Mouse (Mus musculus) MEL (cell line): ENCODE data around the gene Rps19. TPM values are rescaled to one million over a fixed set of nuclear protein-coding genes. Genes with fewer than 3 reads are reported as not detected.
A peak's percentile ranks its signal among the peaks of the same experiment; 100 is the strongest.
"Not testable (repeated sequence)": the region's sequence is repeated elsewhere in the genome, so short reads cannot be mapped to it uniquely, and the experiment has no call there.

Experiments
- DNase-seq: peaks from one replicate; pipeline ENCODE4 v3.0.0; 2011; ENCODE audit warnings: low read depth, low spot score
- H3K27ac ChIP-seq: 2 replicates; pipeline ENCODE4 v1.5.1; 2012; ENCODE audit warnings: low read depth, mild to moderate bottlenecking, control low read depth, low read length, moderate library complexity; ENCODE audit not compliant: control insufficient read depth
- H3K27me3 ChIP-seq, 2 experiments: fragments of 150-350 bp in 1 of 2; sonication (generic) in 1 of 2; 2 replicates each; pipeline ENCODE4 v1.6.1; 2012; ENCODE audit warnings: low read length in 2 of 2, mild to moderate bottlenecking in 2 of 2, improper control_type of control experiment in 1 of 2, moderate library complexity in 1 of 2; ENCODE audit not compliant: insufficient read depth in 2 of 2, control insufficient read depth in 1 of 2
- H3K36me3 ChIP-seq, 2 experiments: 2 replicates each; pipeline ENCODE4 v1.6.1; 2012 to 2014; ENCODE audit warnings: low read length in 2 of 2, improper control_type of control experiment in 1 of 2, inconsistent platforms in 1 of 2, mild to moderate bottlenecking in 1 of 2; ENCODE audit not compliant: insufficient read depth in 2 of 2, control insufficient read depth in 1 of 2
- H3K4me1 ChIP-seq, 2 experiments: fragments of 150-350 bp in 1 of 2; sonication (generic) in 1 of 2; 2 replicates each; pipeline ENCODE4 v1.6.1; 2012; ENCODE audit warnings: low read length in 2 of 2, improper control_type of control experiment in 1 of 2, mild to moderate bottlenecking in 1 of 2; ENCODE audit not compliant: insufficient read depth in 2 of 2, control insufficient read depth in 1 of 2
- H3K4me3 ChIP-seq, 2 experiments: fragments of 150-350 bp in 1 of 2; sonication (generic) in 1 of 2; 2 replicates each; pipeline ENCODE4 v1.5.1; 2012; ENCODE audit warnings: low read depth in 2 of 2, low read length in 2 of 2, mild to moderate bottlenecking in 2 of 2, moderate library complexity in 2 of 2, control low read depth in 1 of 2, improper control_type of control experiment in 1 of 2; ENCODE audit not compliant: control insufficient read depth in 1 of 2, insufficient read depth in 1 of 2
- H3K79me2 ChIP-seq: 2 replicates; pipeline ENCODE4 v1.6.1; 2012; ENCODE audit warnings: mild to moderate bottlenecking, low read length, moderate library complexity; ENCODE audit not compliant: control insufficient read depth, poor library complexity, insufficient read depth
- H3K9ac ChIP-seq: 2 replicates; pipeline ENCODE4 v1.6.1; 2012; ENCODE audit warnings: low read depth, mild to moderate bottlenecking, control low read depth, low read length, moderate library complexity; ENCODE audit not compliant: control insufficient read depth, poor library complexity, severe bottlenecking
- H3K9me3 ChIP-seq: fragments of 150-350 bp; sonication (generic); replicated peaks from 2 replicates; pipeline ENCODE4 v1.6.1; 2012; ENCODE audit warnings: mild to moderate bottlenecking, low read length, improper control_type of control experiment, moderate library complexity; ENCODE audit not compliant: insufficient read depth
- CHD1 ChIP-seq: IDR thresholded peaks from 2 replicates; pipeline ENCODE4 v1.6.1; 2012; ENCODE audit warnings: low read depth, mild to moderate bottlenecking, inconsistent platforms, low read length, improper control_type of control experiment
- E2F4 ChIP-seq: IDR thresholded peaks from 2 replicates; pipeline ENCODE4 v1.6.1; 2011; ENCODE audit warnings: low read depth, low read length, improper control_type of control experiment, borderline replicate concordance
- ELF1 ChIP-seq: IDR thresholded peaks from 2 replicates; pipeline ENCODE4 v1.6.1; 2014; ENCODE audit warnings: low read depth, mild to moderate bottlenecking, inconsistent platforms, low read length, improper control_type of control experiment, moderate library complexity
- HCFC1 ChIP-seq: IDR thresholded peaks from 2 replicates; pipeline ENCODE4 v1.6.1; 2012; ENCODE audit warnings: low read depth, mild to moderate bottlenecking, inconsistent platforms, low read length, improper control_type of control experiment, moderate library complexity
- JUND ChIP-seq: IDR thresholded peaks from 2 replicates; pipeline ENCODE4 v1.6.1; 2011; ENCODE audit warnings: low read depth, mild to moderate bottlenecking, improper control_type of control experiment, low read length
- MAX ChIP-seq: IDR thresholded peaks from 2 replicates; pipeline ENCODE4 v1.6.1; 2011; ENCODE audit warnings: low read length, improper control_type of control experiment
- MAZ ChIP-seq: IDR thresholded peaks from 2 replicates; pipeline ENCODE4 v1.6.1; 2012; ENCODE audit warnings: low read depth, mild to moderate bottlenecking, inconsistent platforms, low read length, improper control_type of control experiment
- MEF2A ChIP-seq: IDR thresholded peaks from 2 replicates; pipeline ENCODE4 v1.6.1; 2014; ENCODE audit warnings: low read depth, mild to moderate bottlenecking, inconsistent platforms, low read length, improper control_type of control experiment; ENCODE audit not compliant: poor library complexity, insufficient replicate concordance, severe bottlenecking; ENCODE audit errors: extremely low read depth
- MXI1 ChIP-seq: IDR thresholded peaks from 2 replicates; pipeline ENCODE4 v1.6.1; 2011; ENCODE audit warnings: mild to moderate bottlenecking, low read depth, low read length, improper control_type of control experiment
- MYB ChIP-seq: IDR thresholded peaks from 2 replicates; pipeline ENCODE4 v1.6.1; 2011; ENCODE audit warnings: mild to moderate bottlenecking, low read depth, low read length, improper control_type of control experiment
- MYC ChIP-seq: IDR thresholded peaks from 2 replicates; pipeline ENCODE4 v1.6.1; 2011; ENCODE audit warnings: low read depth, mild to moderate bottlenecking, low read length, improper control_type of control experiment, moderate library complexity
- NELFE ChIP-seq: IDR thresholded peaks from 2 replicates; pipeline ENCODE4 v1.6.1; 2011; ENCODE audit warnings: low read depth, low read length, improper control_type of control experiment
- NRF1 ChIP-seq: IDR thresholded peaks from 2 replicates; pipeline ENCODE4 v1.6.1; 2014; ENCODE audit warnings: low read depth, mild to moderate bottlenecking, inconsistent platforms, low read length, improper control_type of control experiment, moderate library complexity; ENCODE audit not compliant: poor library complexity, insufficient read depth, severe bottlenecking
- POLR2A ChIP-seq, 2 experiments: IDR thresholded peaks; 2 replicates each; pipeline ENCODE4 v1.6.1; 2011 to 2012; ENCODE audit warnings: low read length in 2 of 2, mild to moderate bottlenecking in 2 of 2, control low read depth in 1 of 2, improper control_type of control experiment in 1 of 2, low read depth in 1 of 2, moderate library complexity in 1 of 2; ENCODE audit not compliant: control insufficient read depth in 1 of 2, insufficient read depth in 1 of 2, poor library complexity in 1 of 2
- POLR2AphosphoS2 ChIP-seq: IDR thresholded peaks from 2 replicates; pipeline ENCODE4 v1.6.1; 2011; ENCODE audit warnings: low read length, improper control_type of control experiment
- POLR2AphosphoS5 ChIP-seq: IDR thresholded peaks from 2 replicates; pipeline ENCODE4 v1.6.1; 2012; ENCODE audit warnings: low read depth, borderline replicate concordance, mild to moderate bottlenecking, inconsistent platforms, low read length, moderate library complexity, mixed read lengths
- RAD21 ChIP-seq: IDR thresholded peaks from 2 replicates; pipeline ENCODE4 v1.6.1; 2011; ENCODE audit warnings: mild to moderate bottlenecking, low read depth, low read length, improper control_type of control experiment
- SMC3 ChIP-seq: IDR thresholded peaks from 2 replicates; pipeline ENCODE4 v1.6.1; 2011; ENCODE audit warnings: low read depth, low read length, improper control_type of control experiment
- TCF12 ChIP-seq: IDR thresholded peaks from 2 replicates; pipeline ENCODE4 v1.6.1; 2014; ENCODE audit warnings: low read depth, mild to moderate bottlenecking, inconsistent platforms, low read length, improper control_type of control experiment, moderate library complexity
- USF2 ChIP-seq, 2 experiments: IDR thresholded peaks; 2 replicates each; pipeline ENCODE4 v1.6.1; 2011 to 2012; ENCODE audit warnings: improper control_type of control experiment in 2 of 2, low read length in 2 of 2, borderline replicate concordance in 1 of 2, inconsistent platforms in 1 of 2, low read depth in 1 of 2, mild to moderate bottlenecking in 1 of 2; ENCODE audit not compliant: insufficient read depth in 1 of 2
- ZC3H11A ChIP-seq: IDR thresholded peaks from 2 replicates; pipeline ENCODE4 v1.6.1; 2012; ENCODE audit warnings: low read depth, mild to moderate bottlenecking, inconsistent platforms, low read length, improper control_type of control experiment
- ZMIZ1 ChIP-seq: IDR thresholded peaks from 2 replicates; pipeline ENCODE4 v1.6.1; 2012; ENCODE audit warnings: low read depth, mild to moderate bottlenecking, inconsistent platforms, low read length, improper control_type of control experiment, moderate library complexity
- ZNF384 ChIP-seq: IDR thresholded peaks from 2 replicates; pipeline ENCODE4 v1.6.1; 2012; ENCODE audit warnings: low read depth, mild to moderate bottlenecking, inconsistent platforms, low read length, improper control_type of control experiment
- polyA plus RNA-seq, 2 experiments: library from polyadenylated mRNA; stranded (reverse) in 1 of 2; unstranded in 1 of 2; fragments of >175 nt in 1 of 2; fragments of >200 nt in 1 of 2; gene quantifications; 2 replicates each; pipeline versions ENCODE4 v1.2.1 to v1.2.4; 2012; ENCODE audit warnings: low replicate concordance in 2 of 2, low read depth in 1 of 2; ENCODE audit not compliant: insufficient read length in 2 of 2, insufficient read depth in 1 of 2, missing spikeins in 1 of 2
- total RNA-seq: library from RNA; depleted of rRNA; stranded (reverse); fragments of 300-350 nt; gene quantifications from 2 replicates; pipeline ENCODE4 v1.2.3, GENCODE M21; 2012

The Rps19 gene
- total and polyA plus RNA-seq, 3 experiments: 2,454 to 3,580 TPM; not detected in 1

DNA sequence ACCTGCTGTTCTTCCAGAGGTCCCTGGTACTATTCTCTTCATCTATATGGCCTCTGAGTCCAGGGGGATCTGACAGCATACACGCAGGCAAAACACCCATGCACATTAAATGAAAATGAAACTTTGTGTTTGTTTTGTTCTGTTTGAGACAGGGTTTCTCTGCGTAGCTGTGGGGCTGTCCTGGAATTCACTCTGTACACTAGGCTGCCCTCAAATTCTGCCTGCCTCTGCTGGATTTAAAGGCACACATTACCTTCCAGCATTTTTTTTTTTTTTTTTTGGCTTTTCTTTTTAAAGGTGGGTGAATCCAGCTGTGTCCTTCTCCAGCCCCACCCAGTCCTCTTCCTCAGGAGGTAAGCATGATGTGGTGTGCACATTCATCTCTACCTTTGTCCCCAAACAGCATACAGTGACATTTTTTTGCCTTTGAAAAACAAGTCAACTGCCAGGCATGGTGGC, 8.0 kb downstream of the Rps19 start:
- H3K4me1 ChIP-seq: peaks cover 0 to 6% of the 10 kb centered on the region in 2 experiments; a peak in 2 of 4 replicates
- H3K9ac ChIP-seq: no peak overlapping the region
- no peak for DNase-seq
- no peak overlapping the region for H3K4me3 ChIP-seq
- no peaks in the 10 kb centered on the region for H3K27me3 ChIP-seq
- TF ChIP-seq SMC3 (no peak), NELFE (no peak), ZNF384 (no peak), JUND (no peak), POLR2AphosphoS2 (no peak), HCFC1 (no peak), ELF1 (no peak), POLR2AphosphoS5 (no peak), RAD21 (no peak), USF2 (IDR thresholded peaks at IDR 0.05; ENCODE audit: borderline replicate concordance in 1 of 2, insufficient read depth in 1 of 2, low read depth in 1 of 2, low read length in 2 of 2) (no peak), MAZ (no peak), CHD1 (no peak), ZMIZ1 (no peak)
- H3K79me2 ChIP-seq: peaks cover 9% of the 10 kb centered on the region
- H3K27ac ChIP-seq: no peak overlapping the region
- no peaks in the 10 kb centered on the region for H3K9me3 ChIP-seq
- peaks cover 4 to 8% of the 10 kb centered on the region in 2 experiments for H3K36me3 ChIP-seq

DNA sequence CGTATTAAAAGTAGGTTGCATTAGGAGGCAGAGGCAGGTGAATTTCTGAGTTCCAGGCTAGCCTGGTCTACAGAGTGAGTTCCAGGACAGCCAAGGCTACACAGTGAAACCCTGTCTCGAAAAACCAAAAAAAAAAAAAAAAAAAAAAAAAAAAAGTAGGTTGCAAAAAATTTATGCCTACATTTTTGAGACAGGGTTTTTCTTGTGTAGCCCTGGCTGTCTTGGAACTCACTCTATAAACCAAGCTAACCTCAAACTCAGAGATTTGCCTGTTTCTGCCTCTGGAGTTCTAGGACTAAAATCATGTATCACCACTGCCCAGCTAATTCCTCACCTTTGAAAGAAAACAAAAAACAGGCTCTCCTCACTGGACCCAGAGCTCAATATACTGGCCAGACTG, 11.6 kb downstream of the Rps19 start:
- H3K9ac ChIP-seq, H3K4me3 ChIP-seq, H3K4me1 ChIP-seq, H3K36me3 ChIP-seq, H3K79me2 ChIP-seq, H3K9me3 ChIP-seq, H3K27ac ChIP-seq, H3K27me3 ChIP-seq, DNase-seq: not testable (repeated sequence)
- TF ChIP-seq ZNF384: 0 out of 2 replicates have a peak, but pooled peaks have one; percentile 10

DNA sequence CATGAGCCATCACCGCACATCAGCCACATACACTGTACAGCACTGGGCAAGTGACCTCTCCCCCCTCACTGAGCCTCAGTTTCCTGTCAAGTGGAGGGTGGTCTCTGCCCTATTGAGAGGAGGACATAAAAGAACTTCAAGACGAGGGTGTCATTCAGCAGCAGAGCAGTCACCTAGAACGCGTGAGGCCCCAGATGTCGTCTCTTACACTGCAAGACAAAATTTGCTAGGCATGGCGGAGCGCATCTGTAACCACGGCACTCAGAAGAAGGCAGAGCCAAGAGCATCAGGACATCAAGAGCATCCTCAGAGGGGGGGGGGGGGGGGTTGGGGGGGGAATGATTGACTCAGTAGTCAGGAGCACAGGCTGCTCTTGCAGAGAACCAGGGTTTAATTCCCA, 12.1 kb downstream of the Rps19 start:
- Histone ChIP-seq H3K36me3 (peaks cover 0 to 3% of the 10 kb centered on the region in 2 experiments; a peak in 2 of 4 replicates), H3K27ac (no peak overlapping the region), H3K79me2 (no peaks in the 10 kb centered on the region), H3K4me3 (no peak overlapping the region)
- TF ChIP-seq TCF12 (no peak), NELFE (no peak), POLR2A (IDR thresholded peaks at IDR 0.05; ENCODE audit: control insufficient read depth in 1 of 2, insufficient read depth in 1 of 2, low read depth in 1 of 2, low read length in 2 of 2, poor library complexity in 1 of 2) (no peak), CHD1 (no peak), NRF1 (no peak), ZMIZ1 (no peak), ZC3H11A (no peak), MXI1 (no peak), USF2 (IDR thresholded peaks at IDR 0.05; ENCODE audit: borderline replicate concordance in 1 of 2, insufficient read depth in 1 of 2, low read depth in 1 of 2, low read length in 2 of 2) (no peak), MEF2A (no peak), MAZ (no peak), MYB (no peak), MAX (no peak), MYC (no peak), SMC3 (no peak), POLR2AphosphoS5 (no peak), E2F4 (no peak)
- TF ChIP-seq, all 39 proteins: peak for 0
- DNase-seq: no peak
- Histone ChIP-seq H3K4me1 (peaks cover 0 to 8% of the 10 kb centered on the region in 2 experiments; a peak in 2 of 4 replicates), H3K9ac (no peak overlapping the region), H3K9me3 (no peaks in the 10 kb centered on the region), H3K27me3 (no peaks in the 10 kb centered on the region)
